Mouse (Mus musculus): ENCODE measurements around the gene Cop1. TPM values are rescaled to one million over a fixed set of nuclear protein-coding genes. Genes with fewer than 3 reads are reported as not detected.
A peak's percentile ranks its signal among the peaks of the same experiment; 100 is the strongest.

The Cop1 gene
- total RNA-seq, 1 experiment from 2014 or later, result 216 TPM

DNA sequence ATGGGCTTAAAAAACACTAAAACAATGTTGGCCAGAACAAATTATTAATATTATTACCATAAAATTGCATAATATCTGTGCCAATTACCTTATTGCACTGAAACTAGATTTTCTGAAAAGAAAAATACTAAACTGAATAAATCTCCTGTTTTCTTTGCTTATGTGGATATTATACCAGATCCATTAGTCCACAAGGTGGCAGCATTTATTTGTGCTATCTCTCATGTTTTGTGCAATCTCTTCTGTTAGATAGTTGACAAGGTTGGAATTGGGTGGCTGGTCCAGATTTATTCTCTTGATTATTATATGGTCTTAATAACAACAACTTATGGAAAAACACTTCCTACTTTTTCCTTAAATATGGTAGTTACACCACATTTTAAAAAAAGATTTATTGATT is 58.1 kb downstream of the Cop1 start:
- no peak for DNase-seq

DNA sequence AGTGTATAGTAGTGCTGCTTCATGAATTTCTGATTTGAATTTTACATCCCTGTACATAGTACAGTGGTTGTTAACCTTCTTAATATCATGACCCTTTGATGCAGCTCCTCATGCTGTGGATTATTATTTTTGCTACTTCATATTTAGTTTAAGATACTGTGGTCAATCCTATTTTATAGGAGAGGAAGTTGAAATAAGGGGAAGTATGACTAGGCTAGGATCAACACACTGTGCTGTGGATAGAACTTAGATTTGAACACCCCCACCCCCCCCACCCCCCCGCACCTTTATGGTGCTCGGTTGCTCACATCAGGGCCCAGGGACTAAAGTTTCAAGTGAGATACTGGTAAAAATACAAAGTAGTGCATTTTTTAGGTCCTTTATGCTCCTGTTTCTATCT is 58.7 kb downstream of the Cop1 start:
- no peak for DNase-seq

DNA sequence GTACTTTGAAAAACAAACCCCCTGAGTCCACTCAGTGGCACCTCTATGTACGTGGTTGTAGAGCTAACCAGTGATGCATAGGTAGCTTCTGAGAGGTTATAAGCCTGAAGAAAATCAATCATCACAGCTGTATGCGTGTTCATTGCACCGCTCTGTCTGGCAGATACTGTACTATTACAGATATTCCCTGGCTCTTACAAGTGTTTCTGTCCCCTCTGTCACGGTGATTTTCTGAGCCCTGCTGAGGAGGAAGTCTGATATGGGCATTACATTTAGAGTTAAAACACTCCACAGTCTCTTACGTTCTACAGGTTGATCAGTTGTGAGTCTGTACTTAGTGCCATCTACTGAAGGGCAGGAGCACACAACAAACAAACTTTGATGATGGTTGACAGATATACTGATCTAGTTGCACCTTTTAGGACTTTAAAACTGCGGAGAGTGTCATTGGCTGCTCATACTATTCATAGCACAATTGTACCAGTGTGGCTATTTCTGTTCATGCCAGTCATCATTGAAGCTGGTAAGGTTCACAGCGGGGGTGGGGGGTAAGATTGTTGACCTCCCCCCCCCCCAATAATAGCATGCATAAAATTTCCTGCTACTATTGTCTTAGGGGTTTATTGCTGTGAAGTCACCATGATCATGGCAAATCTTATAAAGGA is 69.4 kb downstream of the Cop1 start:
- no peak for DNase-seq

DNA sequence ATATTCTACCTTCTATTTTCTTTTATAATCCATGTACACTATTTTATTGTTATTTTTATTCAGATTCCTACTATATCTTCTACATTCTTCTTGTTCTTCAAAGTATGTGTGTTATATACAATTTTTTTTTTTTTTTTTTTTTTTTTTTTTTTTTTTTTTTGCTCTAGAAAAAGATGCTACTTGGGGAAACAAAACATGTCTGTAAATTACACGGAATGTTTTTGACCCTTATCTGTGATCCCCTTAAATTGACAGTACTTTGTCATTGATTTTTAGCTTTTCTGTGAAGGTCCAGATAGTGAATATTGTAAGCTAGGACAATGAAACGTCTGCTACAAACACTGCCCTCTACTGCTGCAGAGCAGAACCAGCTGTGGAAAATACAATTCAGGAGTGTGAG is 81.5 kb downstream of the Cop1 start:
- DNase-seq, result no peak

- no peak for DNase-seq
These were observed 90.5 kb downstream of the Cop1 start for GRCm38 (mm10) chr1:159322586-159322985.

DNA sequence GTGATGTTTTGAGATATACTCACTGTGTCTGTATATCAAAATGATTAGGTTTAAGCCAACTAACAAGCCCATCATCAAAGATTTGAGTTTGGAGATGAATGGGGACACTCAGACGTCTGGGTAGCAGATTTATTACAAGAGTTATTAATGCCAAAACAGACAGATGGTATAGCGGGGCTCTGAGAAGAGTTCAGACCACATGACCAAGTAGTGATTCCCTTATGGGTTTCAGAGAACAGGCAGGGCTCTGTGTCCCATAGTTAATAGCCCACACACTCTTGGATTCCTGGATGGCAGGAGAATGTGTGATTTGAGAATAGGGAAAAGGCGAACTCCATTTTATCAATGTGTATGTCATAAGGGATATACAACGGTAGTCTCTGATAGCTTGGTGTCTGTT is 98.9 kb downstream of the Cop1 start:
- DNase-seq, result no peak

GRCm38 (mm10) chr1:159334157-159334556 is 102.0 kb downstream of the Cop1 start:
- no peak for DNase-seq

DNA sequence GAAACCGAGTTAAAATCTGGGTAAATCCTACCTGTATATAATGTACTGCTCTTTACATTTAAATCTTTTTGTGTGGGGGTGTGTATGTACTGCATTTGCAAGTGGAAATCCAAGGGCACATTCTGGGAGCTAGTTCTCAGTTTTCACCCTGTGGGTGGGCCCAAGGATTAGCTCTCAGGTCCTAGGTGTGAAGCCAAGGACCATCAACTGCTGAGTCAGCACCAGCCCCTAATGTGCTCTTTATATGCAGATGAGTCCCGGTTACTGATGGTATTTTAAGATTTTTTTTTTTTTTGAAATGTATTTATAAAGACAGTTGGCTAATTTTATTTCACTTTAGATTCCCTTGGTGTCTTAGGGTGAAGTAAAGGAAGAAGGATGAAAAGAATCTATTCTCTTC is 110.2 kb downstream of the Cop1 start:
- DNase-seq, result no peak

DNA sequence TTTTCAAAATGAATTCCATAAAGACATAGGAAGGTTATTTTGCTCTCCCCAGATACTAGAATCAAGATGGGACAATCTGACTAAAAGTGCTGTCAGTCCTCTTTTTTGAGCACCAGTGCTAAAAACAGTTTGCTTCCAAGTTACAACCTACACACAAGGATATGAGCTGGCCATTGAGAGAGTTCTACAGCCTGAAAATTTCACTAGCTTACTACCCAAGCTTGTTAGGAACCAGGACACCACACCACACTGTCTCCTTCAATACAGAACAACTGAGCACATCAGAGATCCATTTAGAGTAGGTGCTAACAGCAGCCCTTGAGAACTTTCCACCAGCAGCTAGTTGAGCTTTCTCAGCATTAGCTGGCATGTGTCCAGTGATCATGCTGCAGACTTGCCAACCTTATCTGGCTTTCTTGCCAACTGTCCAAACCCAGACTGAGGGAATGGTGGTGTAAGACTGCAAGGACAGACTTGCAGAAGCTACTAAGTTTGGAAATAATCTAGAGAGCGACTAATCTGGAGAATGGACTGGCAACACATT is 123.0 kb downstream of the Cop1 start:
- DNase-seq, result peak; percentile 31

GRCm38 (mm10) chr1:159358713-159359112 is 126.6 kb downstream of the Cop1 start:
- DNase-seq, result no peak

- no peak for DNase-seq
These were observed 139.8 kb downstream of the Cop1 start for GRCm38 (mm10) chr1:159371881-159372390.

DNA sequence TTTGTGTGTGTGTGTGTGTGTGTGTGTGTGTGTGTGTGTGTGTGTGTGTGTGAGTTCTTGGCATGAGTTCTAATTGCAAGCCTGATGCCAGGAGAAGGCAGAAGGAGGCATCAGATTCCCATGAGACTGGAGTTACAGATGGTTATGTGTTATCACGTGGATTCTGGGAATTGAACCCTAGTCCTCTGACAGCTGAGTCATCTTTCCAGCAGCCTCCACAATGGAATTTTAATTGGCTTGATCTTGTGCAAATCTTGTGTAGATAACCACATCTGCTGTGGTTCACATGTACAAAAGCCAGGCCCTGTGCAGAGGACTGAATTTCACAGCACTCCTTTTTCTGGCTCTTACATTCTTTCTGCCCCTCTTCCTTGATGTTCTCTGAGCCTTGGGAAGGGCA is 150.1 kb downstream of the Cop1 start:
- DNase-seq, result no peak

- DNase-seq, result no peak
These were observed 150.8 kb downstream of the Cop1 start for GRCm38 (mm10) chr1:159382916-159383315.

GRCm38 (mm10) chr1:159386458-159386857 is 154.3 kb downstream of the Cop1 start:
- no peak for DNase-seq

- no peak for DNase-seq
These were observed 156.5 kb downstream of the Cop1 start for GRCm38 (mm10) chr1:159388565-159389024.

DNA sequence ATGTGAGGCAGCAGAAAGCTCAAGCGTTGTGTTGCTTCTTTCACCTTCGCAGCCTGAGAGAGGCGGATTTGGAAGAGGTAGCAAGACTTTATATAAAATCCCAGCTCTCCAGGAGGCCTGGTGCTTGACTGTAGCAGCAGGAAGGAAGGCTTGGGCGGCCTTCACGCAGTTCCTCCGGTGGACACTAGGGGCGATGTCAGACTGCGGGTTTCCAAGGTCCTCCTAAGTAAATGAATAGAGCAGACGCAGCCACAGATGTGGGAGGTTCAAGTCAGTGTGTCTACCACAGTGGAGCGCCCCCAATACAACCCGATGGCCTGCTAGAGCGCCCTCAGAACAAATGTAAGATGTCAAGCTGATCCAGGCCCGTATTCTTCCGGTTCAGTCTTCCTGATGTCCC is 157.9 kb downstream of the Cop1 start:
- peak; percentile 76 for DNase-seq

- DNase-seq, result no peak
These were observed 160.5 kb downstream of the Cop1 start for GRCm38 (mm10) chr1:159392667-159393066.

- no peak for DNase-seq
These were observed 161.1 kb downstream of the Cop1 start for GRCm38 (mm10) chr1:159393070-159393699.

DNA sequence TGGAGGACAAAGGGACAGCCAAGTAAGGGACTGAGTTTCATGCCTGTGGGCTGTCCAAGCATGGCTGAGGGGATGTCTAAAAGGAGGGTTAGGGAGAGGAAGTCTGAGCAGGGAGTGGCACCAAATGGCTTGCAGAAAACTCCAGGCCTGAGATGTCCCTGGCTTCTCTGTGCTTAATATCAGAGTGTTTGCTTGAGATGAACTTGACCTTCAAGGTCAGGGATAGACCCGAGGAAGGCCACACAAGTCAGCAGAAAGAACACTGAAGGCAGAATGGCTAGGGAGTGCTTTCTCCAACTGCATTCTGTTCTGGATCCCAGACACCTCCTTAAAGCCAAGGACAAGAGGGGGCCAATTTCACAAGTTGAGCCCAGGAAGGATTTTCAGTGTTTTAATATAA is 161.8 kb downstream of the Cop1 start:
- DNase-seq, result no peak

- peak; percentile 18 for DNase-seq
These were observed 164.4 kb downstream of the Cop1 start for GRCm38 (mm10) chr1:159396515-159396914.

Data from adrenal gland, postnatal 25 days (tissue).